Mouse (Mus musculus) A20 (cell line): Measurements from ENCODE around the gene Zfp110.

ENCODE experiments used
- DNase-seq: peaks from one replicate; pipeline ENCODE4 v3.0.0-alpha.2; 2011; ENCODE audit warnings: low read depth, low spot score

The Zfp110 gene

DNA sequence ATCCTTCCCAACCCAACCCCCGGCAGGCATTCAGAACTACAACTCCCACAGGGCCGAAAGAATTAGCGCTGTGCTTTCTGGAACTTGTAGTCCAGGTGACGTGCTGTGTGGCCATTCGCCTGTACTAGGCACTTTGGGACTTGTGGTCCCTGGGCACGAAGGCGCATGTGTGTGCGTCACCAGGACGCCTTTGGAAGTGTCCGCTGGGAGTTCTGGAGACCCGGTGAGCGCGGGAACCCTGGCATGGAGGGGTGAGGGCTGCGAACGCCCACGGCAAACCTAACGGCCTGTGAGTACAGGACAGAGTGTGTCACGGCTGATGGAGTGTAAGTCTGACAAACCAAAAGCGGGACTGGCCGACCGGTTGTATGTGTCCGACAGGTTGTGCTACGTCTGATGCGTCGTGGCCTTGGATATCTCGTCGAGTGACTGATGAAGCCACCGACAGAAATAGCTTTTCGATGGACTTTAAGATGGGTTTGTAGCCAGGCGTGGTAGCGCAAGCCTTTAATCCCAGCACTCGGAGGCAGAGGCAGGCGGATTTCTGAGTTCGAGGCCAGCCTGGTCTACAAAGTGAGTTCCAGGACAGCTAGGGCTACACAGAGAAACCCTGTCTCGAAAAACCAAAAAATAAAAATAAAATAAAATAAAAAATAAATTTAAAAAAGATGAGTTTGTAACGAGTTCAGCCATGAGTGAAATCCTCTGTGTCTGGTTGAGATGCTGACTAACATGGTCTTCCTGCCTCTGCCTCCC, 63.3 kb downstream of the Zfp110 start, which contains the start of gene Zscan22:
Gene Zscan22 (plus strand): TSS at position 161 of the 756 bp plus-strand sequence.
- DNase-seq: peak; percentile 87
